Mouse (Mus musculus) kidney, postnatal 10 days (tissue): ENCODE results near the gene Bnc1.

Experiments used
- DNase-seq: peaks from one replicate; pipeline ENCODE4 v3.0.0; 2021; ENCODE audit warnings: mixed read lengths

Gene Bnc1

DNA sequence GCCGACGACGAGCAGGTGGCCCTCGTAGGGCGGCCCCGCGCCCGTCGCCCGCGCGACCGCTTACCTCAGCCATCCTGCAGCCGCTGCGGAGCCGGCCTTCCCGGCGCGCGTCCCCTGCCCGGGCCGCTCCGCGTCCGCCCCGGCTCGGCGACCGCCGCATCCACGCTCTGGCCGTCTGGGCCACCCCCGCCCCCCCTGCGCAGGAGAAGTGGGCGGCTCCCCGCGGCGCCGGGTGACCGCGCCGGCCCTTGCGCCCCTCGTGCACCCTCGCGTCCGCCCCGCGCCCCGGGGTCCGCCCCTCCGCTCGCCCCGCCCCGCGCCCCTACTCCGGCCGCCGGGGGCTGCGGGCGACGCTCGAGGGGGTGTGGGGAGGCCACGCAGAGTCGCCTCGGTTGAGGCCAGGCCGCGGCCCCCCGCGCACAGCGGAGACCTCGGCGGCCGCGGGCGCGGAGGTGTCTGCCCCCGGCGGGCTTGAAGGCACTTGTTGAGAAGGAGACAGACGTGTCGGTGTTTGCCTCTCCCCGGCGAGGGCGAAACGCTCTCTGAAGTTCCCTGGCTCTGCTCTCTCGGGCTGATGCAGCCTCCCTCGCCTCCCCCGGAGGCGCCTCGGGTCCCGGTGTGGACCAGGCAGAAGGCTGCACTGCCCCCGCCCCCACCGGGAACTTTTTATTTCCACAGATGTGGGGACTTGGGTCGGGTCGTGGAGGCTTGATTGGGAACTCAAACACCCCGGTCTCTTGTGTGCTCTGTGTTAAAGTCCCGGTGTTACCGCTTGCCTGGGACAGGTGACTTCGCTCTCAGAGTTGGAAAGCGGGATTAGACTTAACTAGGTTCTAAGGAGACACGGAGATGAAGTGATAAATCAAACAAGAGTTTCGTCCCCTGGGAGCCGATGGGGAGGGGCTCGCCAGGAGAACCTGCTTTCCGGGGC lies at the start of gene Bnc1:
Gene Bnc1, minus strand, starts transcription at position 162 of the 931 bp plus-strand sequence.
- DNase-seq = peak; percentile 49

DNA sequence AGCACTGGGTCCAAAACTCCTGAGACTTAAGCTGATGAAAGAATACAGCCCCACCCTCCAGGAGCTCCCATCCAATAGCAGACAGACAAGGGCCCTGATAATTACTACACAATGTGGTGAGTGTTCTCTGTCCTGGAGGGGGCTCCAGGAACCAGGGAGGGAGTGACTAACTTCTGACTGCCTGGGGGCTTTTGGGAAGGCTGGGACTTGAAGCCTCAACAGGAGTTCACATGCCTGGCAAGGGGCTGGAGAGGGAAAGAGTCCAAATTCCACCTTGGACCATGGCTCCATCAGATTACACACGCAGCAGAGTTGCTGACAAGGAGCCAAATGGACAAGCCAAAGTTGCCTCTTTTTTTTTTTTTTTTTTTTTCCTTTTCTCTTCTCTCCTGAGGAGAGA lies 41.3 kb upstream of the Bnc1 start:
- DNase-seq = no peak

DNA sequence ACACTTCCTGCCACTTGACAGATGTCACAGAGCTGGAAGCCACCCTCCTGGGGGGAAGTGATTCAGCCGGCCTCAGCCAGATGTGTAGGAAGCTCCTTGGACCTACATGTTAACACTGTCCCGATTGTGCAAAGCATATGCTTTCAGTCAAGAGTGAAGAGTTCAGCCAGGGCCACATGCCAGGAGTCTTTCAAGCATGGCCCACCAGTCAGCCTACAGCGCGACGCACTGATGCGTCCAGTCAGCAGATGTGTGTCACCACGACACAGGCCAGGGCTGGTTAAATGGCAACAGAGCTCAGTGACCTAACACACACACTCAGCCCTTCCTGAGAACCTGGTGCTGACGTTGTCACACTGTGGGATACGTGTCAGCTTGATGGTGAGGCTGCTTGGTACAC lies 37.6 kb upstream of the Bnc1 start:
- peak; percentile 58 for DNase-seq

DNA sequence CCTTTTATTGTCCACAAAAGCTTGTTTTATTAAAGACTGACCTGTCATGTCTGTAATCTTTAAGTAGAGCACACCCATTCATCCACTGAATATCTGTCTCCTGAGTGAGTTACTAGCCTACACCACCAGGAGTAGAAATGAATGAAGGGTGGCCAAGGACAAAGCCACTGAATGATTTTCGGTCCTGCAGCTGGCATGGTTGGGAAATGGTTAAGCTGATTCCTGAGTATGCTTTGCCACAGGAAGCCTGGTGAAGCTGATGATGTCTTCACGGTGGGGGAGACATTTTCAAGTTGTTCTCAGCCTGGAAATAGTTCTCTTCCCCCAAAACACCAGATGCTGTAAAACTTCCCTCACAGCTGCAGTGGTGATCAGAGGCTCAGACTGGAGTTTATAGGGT lies 33.7 kb upstream of the Bnc1 start:
- DNase-seq = no peak

DNA sequence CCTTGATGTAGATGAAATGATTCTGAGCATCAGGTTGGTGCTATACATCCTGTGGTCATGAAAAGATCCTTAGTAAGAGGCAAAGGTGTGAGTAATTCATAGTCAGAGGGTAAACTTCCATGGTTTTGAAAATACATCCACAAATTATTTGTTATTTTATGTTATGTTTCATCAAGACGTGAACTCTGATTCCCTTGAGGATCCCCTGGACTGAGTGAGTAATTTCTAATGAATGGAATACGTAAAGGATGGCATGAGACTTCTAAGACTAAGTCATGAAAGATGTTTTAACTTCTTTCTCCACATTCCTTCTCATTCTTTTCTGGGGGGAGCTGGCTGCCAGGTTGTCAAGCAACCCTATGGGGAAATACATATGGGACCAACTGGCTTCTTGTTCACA lies 31.6 kb upstream of the Bnc1 start:
- no peak for DNase-seq

DNA sequence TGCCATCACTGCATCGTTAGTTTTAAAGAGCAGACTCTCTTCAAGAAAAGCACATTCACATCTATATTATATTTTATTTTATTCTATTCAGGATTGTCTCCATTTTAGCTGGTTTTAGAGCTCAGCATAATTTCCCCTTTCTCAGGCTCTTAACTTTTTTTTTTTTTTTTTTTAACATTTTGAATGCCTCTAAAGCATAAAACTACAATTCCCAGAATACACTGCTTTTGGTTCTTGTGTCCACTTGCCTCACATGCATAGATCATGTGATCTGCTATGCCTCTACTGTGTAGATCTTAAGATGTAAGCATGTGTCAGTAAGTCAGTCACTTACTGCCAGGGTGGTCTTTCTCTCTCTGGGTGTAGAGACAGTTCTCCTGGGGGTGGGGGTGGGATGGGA lies 30.3 kb upstream of the Bnc1 start:
- no peak for DNase-seq

DNA sequence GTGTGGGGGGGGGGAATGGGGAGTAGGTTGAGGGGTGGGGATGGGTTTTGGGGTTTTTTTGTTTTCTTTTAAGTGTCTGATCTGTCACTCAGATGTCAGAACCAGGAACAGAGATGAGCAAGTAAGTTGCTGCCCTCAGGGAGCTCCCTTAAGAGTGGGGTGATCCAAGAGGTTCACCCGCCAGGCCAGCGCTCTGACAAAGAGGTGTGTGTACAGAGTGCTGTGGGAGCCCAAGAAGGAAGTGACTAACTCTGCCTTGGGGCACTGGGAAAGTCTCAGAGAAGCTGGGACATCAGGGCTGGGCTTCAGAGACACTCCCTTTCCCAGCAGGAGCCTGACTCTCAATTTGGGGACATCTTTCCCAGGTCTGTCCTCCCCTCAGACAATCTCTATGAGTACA lies 25.9 kb upstream of the Bnc1 start:
- no peak for DNase-seq

DNA sequence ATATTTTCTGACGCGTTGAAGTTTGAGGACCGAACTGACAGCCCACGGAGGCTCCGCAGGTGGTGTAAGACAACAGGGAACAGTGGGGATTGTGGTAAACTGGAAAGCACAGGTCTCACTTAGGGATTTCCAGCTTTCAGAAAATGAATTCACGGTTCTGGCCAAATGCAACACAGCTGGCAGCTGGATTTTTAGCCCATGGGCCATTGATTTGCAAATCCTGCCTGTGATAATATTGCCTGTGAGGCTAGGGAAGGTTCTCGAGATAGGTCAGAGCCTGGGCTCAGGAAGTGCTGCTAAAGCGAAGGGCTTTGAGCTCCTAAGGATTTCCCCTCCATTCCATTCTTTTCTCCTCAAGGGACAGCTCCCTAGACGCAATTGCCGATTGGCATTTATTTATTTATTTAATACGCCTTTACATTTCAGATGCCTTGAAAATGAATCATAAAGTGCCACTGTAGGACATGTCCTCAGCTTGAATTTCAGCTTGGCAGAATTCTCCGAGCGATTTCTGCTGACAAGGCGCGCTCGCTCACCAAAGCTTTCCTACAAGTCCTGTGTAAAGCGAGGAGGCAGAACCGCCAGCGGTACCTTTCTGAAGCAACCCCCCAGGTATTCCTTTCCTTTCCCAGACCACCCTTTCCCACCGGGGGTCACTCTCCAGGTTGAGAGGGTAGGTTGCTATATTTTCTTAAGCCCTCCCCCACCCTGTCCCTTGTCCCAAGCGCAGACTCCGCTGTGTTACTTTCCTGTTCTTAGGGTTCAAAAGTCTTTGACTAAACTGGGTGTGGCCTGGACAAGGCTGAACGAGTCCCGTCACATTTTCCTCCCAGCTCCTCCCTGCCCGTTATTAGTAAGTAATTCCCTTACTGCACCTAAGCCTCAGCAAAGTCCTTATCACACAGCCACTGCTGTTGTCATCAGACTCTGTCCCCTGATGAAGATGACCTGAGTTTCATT lies 24.9 kb upstream of the Bnc1 start:
- peak; percentile 20 for DNase-seq

DNA sequence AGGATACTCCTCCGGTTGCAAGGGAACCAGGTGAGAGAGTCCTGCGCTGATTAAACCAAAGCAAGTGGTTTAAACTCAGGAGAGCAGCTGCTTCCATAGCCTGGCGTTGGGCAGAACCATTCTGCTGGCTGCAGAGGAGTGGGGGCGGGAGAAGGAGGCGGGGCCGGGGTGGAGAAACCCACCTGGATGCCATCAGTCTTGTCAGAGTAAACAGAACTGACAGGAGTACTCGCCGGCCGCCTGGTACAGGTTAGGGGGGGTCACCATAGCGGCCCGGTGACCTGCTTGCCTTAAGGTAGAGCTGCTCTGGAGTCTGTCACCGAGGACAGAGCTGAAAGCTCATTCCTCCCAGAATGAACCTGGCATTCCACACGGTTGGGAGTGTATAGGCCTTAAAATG lies 20.4 kb upstream of the Bnc1 start:
- no peak for DNase-seq

DNA sequence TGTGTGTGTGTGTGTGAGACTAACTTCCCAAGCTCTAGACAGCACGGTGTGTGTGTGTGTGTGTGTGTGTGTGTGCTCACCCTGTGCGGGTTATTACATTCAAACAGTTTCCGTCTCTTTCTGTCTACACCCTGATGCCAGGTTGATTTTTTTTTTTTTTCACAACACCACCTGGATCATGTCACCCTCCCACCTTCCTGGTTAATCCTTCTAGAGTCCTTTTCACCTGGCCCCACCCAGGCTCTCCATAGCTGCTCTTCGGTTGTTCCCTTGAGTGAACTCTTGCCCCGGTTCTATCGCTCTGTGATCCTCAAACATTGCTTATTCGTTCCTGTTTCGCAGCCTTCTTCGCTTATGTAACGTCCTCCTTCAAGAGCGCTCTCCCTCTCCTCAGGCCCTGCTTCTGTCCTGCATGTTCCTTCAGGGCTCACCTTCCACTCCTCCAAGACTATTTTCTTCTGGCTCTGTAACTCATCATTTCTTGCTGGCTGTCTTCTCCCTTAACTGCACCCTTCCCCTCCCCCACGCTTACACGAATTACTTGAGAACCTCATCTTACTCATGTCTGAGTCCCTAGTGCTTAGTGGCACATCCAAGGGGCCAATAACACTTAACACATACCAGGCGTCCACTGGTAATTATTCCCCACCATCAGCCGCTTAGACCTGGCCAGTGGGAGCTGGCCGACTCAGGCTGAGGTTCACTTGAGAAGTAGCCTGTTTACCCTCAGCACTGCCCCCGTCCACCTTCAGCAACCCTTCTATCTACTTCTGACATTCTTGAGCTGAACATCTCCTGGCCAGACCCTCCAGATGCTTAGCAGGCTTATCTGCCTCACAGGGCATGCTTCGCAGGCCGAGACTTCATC lies 19.7 kb upstream of the Bnc1 start:
- no peak for DNase-seq

DNA sequence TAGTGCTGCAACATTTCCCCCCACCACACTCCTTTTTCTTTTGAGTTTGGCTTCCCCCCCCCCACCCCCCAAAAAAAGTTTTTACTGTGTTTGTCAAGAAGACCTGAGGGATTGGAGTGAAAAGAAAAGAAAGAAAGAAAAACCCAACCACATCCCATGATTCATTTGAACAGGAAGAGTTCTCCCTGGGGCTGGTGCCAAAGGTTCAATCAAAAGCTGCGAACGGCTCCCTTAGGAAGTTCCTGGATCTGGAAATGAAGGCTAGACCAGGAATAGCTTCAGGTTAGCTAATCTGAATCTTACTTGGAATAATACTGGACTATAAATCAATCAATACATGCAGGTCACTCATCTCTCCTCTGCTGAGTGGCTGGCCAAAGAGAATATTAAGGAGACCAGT lies 15.1 kb upstream of the Bnc1 start:
- no peak for DNase-seq

DNA sequence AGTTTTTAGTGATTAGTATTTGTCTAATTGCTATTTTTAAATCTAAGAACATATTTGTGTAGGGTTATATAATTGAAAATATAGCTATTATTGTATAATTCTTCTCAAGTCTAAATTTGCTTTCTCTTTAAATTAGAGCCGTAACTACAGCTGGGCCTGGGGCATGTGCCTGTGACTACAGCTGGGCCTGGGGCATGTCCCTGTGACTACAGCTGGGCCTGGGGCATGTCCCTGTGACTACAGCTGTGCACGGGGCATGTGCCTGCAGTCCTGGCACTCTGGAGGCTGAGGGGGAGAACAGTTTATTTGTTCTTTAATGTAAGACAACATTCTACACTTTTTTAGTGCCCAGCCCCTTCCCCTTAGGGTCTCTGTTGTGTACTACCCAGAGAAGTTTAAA lies 12.1 kb upstream of the Bnc1 start:
- no peak for DNase-seq

DNA sequence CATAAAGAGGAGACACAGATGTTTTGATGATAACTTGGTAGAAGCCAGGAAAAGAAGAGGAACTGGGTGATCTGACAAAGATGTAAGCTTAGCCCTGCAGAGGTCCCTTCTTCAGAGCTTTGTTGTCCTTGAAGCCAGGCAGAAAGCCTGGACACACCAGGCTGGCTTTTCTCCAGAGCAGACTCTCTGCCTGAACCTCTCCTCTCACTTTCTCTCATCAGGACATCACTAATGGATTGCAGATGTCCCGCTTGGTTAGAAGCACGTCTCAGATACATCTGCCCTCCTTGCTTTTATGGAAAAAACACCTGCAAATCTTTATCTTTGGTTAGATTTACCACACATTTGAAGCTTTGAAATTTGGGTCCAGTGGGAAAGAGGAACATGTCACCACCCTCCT lies 7.7 kb upstream of the Bnc1 start:
- no peak for DNase-seq

DNA sequence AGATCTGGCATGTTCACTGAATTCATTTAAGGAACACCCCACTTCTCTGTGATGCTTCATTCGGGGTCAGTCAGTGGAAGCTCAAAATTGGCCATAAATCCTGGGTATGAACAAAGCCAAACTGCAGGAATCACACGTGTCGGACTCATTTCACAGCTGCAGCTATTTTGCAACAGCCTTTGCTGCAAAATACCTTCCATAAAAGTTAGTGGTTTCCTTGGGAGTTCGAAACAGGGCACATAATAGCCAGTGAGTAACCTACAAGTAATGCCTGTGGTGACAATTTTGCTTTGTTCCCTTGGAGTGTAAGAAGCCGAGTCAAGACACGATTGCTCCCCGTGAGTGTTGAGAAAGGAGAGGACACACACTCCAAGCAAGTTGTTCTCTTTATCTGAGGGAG lies 7.3 kb upstream of the Bnc1 start:
- no peak for DNase-seq

DNA sequence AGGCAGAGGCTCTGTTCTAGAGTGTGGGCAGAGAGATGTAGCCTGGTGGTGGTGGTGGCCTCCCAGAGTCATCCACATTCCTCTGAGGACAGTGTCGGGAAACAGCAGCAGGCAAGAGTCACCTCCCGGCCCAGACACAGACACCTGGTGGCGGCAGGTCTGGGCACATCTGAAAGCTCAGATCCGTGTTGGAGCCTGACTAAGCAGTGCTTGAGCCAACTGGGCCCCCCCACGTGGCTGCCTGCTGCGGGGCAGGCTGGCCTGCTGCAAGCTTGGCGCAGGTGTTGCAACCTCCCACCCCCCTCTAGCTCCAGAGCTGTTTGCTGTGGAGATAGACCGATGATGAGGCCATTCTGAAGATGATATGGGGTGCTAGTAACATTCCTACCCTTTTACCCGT lies 3.9 kb upstream of the Bnc1 start:
- DNase-seq = no peak

DNA sequence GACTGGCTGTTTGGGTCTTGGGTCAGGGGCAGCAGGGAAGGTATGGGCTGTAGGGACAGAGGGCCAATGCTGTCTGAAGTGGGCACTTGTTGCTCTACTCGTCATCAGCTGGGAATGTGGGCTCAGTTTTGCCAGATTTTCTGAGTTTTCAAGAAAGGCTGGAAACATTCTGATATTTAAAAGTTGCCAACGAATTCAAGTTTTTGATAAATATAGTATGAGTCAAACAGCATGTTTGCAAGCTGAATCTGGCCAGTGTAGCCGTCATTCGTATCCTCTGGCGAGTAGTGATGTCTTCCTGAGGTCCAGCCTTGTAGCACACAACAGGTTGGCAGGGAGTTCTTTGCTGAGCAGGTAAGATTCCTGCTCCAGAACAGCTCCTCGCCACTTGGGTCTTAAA lies 3.0 kb upstream of the Bnc1 start:
- DNase-seq = no peak

DNA sequence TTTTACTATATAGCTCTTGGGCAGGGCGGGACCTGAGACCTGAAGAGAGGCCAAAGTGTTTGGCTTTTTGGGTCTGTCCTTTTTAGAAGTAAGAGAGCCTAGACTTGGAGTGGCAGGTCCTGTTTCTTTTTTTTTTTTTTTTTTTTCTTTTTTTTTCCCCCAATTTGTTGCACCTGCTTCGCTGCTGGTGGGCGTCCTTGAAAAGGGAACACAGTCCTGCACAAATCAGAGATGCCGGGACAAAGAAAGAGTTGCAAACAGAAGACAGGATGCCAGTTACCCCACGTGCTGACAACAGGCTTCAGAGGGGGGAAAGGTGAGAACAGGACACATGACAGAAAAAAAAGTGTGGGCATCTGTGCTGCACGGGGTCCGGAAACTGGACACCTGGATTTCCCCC lies 1.0 kb upstream of the Bnc1 start:
- DNase-seq = no peak

DNA sequence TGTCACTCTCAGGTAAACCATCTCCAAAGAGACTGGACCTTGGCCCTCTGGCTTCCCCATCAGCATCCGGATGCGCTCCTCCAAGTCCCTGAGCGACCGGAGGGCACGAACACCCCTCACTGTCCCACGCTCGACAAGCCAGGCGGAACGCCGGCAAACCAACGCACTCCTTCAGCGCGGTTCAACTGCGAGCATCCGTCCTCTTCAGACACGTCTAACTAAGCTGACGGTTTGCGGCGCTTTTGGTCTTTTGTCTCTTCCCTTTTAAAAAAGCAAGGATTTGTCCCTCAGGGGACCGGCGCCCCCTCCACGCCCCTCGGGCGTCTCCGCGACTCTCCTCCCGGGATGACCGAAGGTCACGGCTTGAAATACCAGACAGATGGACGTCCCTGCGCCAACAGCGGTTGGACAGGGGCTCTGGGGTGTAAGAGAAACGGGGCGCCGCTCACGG lies 456 bp downstream of the Bnc1 start:
- peak; percentile 16 for DNase-seq

DNA sequence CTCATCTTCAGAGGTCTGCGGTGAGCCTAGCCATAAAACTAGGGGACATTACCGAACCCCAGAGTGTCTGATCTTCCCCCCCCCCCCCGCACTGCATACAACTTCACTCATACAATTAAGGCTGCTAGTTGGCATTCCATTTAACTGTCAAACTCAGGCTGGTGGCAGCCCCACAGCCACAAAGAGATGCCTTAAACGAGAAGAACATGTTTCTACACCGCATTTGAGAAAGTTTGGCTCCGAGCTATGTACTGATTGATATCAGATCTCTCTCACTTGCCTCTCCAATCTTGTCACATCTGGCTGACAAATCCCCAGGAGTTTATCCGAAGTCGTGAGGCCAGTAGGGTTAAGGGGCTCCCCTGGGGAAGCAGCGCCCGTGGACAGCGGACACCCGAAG lies 976 bp downstream of the Bnc1 start:
- no peak for DNase-seq

DNA sequence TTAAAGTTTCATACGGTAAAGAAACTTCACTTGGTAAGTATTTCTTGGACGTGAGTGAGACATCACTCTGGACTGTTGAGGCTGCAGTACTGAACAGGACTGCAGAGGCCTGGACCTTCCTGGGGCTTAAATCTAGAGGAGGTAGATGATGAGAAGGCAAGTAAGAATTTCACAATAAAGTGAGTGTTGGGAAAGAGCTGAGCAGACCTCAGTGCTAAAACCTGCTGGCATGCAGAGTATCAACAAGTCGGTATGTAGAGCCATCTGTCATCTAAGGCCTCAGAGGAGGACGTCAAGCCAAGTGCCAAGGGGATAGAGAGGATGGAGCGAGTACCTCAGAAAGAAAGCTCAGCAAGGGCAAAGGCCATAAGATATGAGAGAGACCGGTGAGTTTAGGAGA lies 8.4 kb downstream of the Bnc1 start:
- DNase-seq = no peak

DNA sequence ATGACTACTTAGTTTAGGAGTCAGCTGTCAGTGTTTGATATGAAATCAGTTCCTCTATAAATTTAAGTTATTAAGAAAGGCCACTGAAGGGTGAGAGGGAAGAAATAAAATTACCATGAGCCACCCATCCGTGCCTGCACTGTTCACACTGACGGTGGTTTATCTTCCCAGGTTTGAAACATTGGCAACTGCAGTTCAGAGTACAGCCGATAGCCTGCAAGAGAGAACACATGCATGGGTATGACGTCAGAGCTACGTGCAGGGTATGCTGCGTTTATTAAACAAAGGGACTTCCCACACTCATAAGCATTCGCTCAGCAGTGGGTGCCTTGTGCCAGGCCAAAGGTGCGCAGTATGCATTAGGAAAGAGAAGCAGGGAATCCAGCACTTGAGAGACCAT lies 13.8 kb downstream of the Bnc1 start:
- DNase-seq = no peak

DNA sequence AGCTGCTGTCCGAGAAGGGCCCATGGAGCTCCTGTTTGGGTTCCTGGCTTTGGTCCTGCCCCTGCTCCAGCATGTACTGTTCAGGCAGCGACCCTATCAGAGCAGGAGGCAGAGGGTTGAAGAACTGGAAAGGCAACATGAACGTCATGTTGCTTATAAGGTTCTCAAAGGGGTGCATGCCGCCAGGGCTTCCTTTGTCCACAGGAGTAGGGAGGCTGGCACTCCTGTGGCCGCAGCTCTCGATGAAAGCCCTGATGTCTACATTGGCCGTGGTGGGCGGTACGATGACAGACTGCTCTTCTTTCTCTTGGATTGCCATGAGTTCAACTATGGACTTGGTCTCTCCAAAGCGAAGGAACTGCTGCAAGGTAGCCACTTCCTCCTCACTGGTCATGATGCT lies 17.5 kb downstream of the Bnc1 start:
- DNase-seq = no peak

DNA sequence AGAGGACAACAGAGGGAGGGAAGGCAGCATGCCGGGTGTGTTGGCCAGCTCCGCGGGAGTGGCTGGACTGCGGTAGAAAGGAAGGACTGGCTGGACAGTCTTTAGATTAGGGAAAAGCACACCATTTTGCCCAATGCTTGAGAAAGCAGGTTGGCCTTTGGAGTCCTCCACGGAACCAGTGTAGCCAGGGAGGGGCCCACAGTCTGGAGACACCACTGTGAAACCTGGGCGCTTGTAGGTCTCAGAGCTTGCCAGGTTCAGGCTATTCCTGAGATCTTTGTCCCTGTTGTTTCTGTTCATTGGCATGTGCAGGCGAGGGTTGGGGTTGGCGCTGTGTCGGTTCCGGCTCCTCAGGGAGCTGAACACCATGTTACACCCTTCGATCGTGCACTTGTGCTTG lies 18.2 kb downstream of the Bnc1 start:
- DNase-seq = no peak
